Mouse (Mus musculus) heart, embryonic 12.5 days (tissue): ENCODE measurements around the gene 1110004F10Rik. TPM values are rescaled to one million over a fixed set of nuclear protein-coding genes. Genes with fewer than 3 reads are reported as not detected.

ENCODE experiments used
- ATAC-seq: fragments of 200-750 bp; cut with Nextera tagmentation; 2 replicates; pipeline ENCODE4 v1.8.0; 2017; ENCODE audit warnings: moderate TSS enrichment, moderate library complexity; ENCODE audit not compliant: insufficient number of reproducible peaks, low FRiP score
- H3K27ac ChIP-seq: fragments of 300-500 bp; sonication (generic); 2 replicates; pipeline ENCODE4 v1.5.1; 2016; ENCODE audit warnings: mild to moderate bottlenecking, moderate library complexity; ENCODE audit not compliant: poor library complexity, severe bottlenecking
- H3K27me3 ChIP-seq: fragments of 300-500 bp; sonication (generic); replicated peaks from 2 replicates; pipeline ENCODE4 v1.6.1; 2016; ENCODE audit warnings: mild to moderate bottlenecking, moderate library complexity
- H3K36me3 ChIP-seq: fragments of 300-500 bp; sonication (generic); 2 replicates; pipeline ENCODE4 v1.6.1; 2016; ENCODE audit warnings: mild to moderate bottlenecking, moderate library complexity
- H3K4me1 ChIP-seq: fragments of 300-500 bp; sonication (generic); replicated peaks from 2 replicates; pipeline ENCODE4 v1.6.1; 2016; ENCODE audit warnings: mild to moderate bottlenecking
- H3K4me2 ChIP-seq: fragments of 300-500 bp; sonication (generic); 2 replicates; pipeline ENCODE4 v1.6.1; 2016; ENCODE audit warnings: mild to moderate bottlenecking, moderate library complexity
- H3K4me3 ChIP-seq: fragments of 300-500 bp; sonication (generic); 2 replicates; pipeline ENCODE4 v1.5.1; 2016; ENCODE audit warnings: mild to moderate bottlenecking
- H3K9ac ChIP-seq: fragments of 300-500 bp; sonication (generic); 2 replicates; pipeline ENCODE4 v1.6.1; 2016; ENCODE audit warnings: mild to moderate bottlenecking, moderate library complexity
- H3K9me3 ChIP-seq: fragments of 300-500 bp; sonication (generic); replicated peaks from 2 replicates; pipeline ENCODE4 v1.6.1; 2016; ENCODE audit warnings: mild to moderate bottlenecking, moderate library complexity
- WGBS: fragments of 180-500 bp; shearing (Covaris S2); methylation state at CpG from one replicate; pipeline ENCODE4 v1.1.7; 2016; 5-methylcytosine and 5-hydroxymethylcytosine counted together
- polyA plus RNA-seq: library from polyadenylated mRNA; unstranded; fragments of >200 nt; fragmentation: Nextera tagmentation; extraction: Ambion mirVana; gene quantifications from 2 replicates; pipeline ENCODE4 v1.2.1, GENCODE M21; 2016

Gene 1110004F10Rik
- polyA plus RNA-seq, 1 experiment from 2014 or later, result 173 TPM

DNA sequence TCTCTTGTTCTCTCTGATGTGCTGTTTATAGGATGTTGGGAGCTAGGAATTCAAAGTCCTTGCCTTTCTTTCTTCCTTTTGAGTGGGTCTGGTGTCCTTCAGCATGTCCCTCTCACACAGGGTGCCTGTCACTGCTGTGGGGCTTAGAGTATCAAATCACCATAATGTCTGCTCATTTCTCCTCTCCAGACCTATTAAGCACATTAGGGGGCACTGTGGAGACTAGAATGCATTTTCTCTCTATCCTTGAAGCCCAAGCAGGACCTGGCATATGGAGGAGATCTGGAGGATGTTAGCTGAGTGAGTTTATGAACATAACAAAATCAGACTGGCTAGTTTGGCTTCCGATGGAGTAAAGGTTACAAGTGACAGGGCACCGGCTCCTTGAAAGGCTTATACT lies 107.9 kb downstream of the 1110004F10Rik start:
- Histone ChIP-seq H3K4me2 (no peak overlapping the region), H3K4me1 (no peaks in the 10 kb centered on the region), H3K9ac (no peak overlapping the region), H3K4me3 (no peak overlapping the region), H3K27me3 (no peaks in the 10 kb centered on the region), H3K27ac (no peak overlapping the region), H3K9me3 (no peaks in the 10 kb centered on the region), H3K36me3 (peaks cover 61% of the 10 kb centered on the region)
- ATAC-seq, result no peak
- WGBS, result 94% methylated on average over 2 of the region's 2 CpGs

DNA sequence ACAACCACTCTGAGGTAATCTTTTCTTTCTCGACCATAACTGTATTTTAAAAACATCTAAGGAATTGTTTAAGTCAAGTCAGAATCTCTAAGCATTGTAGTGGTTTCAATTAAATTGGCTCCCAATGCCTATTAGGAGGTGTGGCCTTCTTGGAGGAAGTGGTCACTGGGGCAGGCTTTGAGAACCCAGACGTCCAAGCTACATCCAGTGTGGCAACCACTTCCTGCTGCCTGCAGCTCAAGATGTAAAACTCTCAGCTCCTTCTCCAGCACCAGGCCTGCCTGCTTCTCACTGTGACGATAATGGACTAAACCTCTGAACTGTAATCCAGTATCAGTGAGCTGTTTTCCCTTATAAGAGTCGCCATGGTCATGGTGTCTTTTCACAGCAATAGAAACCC lies 110.4 kb downstream of the 1110004F10Rik start:
- peaks cover 65% of the 10 kb centered on the region for H3K36me3 ChIP-seq
- H3K9ac ChIP-seq, result no peak overlapping the region
- H3K4me3 ChIP-seq, result no peak overlapping the region
- no peaks in the 10 kb centered on the region for H3K27me3 ChIP-seq
- no peak overlapping the region for H3K4me2 ChIP-seq
- WGBS, result 59% methylated on average over 4 of the region's 4 CpGs
- H3K9me3 ChIP-seq, result no peaks in the 10 kb centered on the region
- no peaks in the 10 kb centered on the region for H3K4me1 ChIP-seq
- H3K27ac ChIP-seq, result no peak overlapping the region
- no peak for ATAC-seq

DNA sequence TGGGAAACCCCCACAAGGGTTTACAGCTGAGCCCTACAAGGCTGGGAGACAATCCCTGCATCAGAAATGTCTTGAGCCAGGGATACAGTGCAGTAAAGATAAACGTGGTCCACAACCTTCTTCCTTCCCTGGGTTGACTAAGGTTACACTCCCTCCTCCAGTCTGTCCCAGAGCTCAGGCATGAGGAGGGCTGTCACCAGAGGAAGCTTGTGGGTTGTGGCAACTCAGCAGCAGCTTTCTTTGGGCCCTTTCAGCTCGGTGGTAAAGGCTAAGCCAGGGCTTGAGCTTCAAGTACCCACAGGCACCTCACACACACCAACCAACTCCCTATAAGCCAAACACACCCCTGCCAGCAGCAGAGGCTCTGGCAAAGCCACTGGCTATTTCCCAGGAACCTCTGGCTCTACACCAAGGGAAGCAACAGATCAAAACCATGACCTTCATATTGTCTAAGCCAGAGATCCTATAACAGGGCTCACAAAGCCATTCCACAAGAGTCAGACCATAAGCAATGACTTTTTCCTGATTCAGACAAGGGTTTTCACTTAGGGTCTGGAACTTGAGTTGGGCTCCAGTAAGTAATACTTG lies 114.7 kb downstream of the 1110004F10Rik start:
- no peak overlapping the region for H3K9ac ChIP-seq
- H3K9me3 ChIP-seq, result no peaks in the 10 kb centered on the region
- 47% methylated on average over 2 of the region's 2 CpGs for WGBS
- H3K27me3 ChIP-seq, result no peaks in the 10 kb centered on the region
- no peak for ATAC-seq
- no peak overlapping the region for H3K4me3 ChIP-seq
- H3K36me3 ChIP-seq, result peaks cover 76% of the 10 kb centered on the region
- no peak overlapping the region for H3K27ac ChIP-seq
- H3K4me2 ChIP-seq, result no peak overlapping the region
- H3K4me1 ChIP-seq, result peaks cover 4% of the 10 kb centered on the region; the same call in 1 of the 2 replicates

Other genes with a start within 250 kb of the 1110004F10Rik start
- gene Sox6, start 601 bp upstream of the 1110004F10Rik start, polyA plus RNA-seq, result 32.5 and 33.2 TPM in 2 replicates
- 0.79 TPM in 1 of 2 replicates, not detected in the other for gene Gm4353, start 45.2 kb downstream of the 1110004F10Rik start, polyA plus RNA-seq